Mouse (Mus musculus) megakaryocyte, embryonic 14.5 days (primary cell): ENCODE data around the gene Wdr54.

Source experiments
- FLI1 ChIP-seq: IDR thresholded peaks from 2 replicates; pipeline ENCODE4 v1.6.1; 2012; ENCODE audit warnings: low read length, inconsistent platforms, mixed read lengths
- GATA1 ChIP-seq: IDR thresholded peaks from 3 replicates; pipeline ENCODE4 v1.6.1; 2012; ENCODE audit warnings: mixed read lengths, low read length, inconsistent platforms, borderline replicate concordance

DNA sequence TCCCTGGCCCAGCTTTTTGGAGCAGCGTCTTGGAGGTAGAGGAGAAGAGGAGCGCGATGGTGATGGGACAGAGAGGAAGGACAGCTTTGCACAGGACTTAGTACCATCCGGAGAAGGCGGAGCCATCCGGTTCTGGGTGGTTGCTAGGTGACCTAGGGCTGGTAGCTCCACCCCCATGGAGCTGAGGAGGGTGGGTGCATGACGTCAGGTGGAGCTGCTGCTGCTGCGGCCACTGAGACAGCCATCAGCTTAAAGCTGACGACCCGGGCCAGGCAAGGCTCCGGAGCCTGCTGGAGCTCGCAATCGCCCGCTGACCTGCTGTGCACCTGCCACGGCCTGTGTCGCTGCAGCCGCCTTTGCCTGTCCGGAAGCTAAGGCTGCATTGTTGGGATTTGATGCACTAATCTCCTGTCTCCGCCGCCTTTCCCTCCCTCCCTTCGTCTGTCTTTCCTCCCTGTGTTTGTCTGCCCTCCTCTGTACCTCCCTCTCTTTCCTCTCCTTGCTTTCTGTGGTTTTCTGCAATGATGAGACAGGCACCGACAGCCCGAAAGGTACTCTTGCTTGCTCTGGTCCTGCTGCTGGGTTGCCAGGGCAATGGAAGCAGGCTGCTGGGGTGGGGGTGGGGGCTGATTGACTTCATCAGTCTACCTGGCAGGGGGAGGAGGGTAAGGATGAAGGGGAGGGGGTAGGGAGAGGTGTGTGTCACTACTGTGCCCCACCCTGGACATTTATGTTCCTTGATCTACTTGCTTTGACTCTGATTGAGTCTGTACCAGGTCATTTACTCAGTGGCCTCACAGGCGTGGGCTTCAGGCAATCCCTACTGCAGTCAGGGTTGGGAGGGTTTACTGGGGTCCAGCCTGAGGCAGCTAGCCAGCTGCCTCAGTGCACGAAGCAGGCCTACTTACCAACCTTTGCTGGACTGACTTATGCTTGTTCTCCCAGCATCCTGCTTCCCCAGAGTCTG is 30.0 kb upstream of the Wdr54 start:
- no peak for TF ChIP-seq GATA1
- no peak for TF ChIP-seq FLI1
